Mouse (Mus musculus): ENCODE measurements around the gene Pcdh8.
A peak's percentile ranks its signal among the peaks of the same experiment; 100 is the strongest.

The Pcdh8 gene

GRCm38 (mm10) chr14:79754157-79754556 lies 17.0 kb downstream of the Pcdh8 start:
- no peak for DNase-seq (ENCODE audit: low spot score)

DNA sequence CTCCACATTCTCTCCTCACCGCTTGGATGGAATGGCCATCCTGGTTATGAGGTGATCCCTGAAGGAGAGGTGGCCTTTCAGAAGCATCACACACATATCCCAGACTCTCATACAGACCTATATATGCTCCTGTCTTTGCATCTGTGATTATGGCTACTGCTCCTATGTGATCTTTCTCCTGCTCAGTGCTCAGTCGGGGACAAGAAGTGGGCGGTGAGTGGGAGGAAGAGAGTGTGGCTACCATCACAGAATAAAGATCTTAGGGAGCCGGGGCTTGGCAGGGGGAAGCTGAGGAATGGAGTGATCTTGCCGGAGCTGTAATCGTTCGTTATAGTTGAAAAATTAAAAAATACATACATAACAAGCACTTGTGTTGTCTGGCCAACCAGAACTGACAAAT lies 17.4 kb downstream of the Pcdh8 start:
- no peak for DNase-seq (ENCODE audit: low spot score)

DNA sequence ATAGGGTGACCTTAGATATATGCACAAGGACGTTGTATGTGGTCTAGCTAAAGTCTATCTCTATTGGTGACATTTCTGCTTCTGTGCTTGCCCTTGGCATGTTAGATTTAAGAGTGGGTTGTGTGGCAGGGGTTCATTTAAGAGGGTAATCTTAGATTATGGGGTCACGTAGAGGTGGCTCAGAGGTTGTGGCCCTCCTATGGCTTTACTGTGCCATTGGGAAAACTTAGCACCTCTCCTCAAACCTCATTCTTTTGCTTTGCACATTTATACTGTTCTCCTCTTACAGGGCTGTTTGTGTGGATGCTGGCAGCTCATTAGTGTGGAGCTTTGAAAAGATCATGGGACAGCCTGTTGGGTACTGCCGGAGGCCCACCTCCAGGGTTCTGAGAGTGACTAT lies 30.6 kb downstream of the Pcdh8 start:
- DNase-seq (ENCODE audit: low spot score): no peak

- DNase-seq (ENCODE audit: low spot score): no peak
These were observed 32.7 kb downstream of the Pcdh8 start for GRCm38 (mm10) chr14:79738441-79738840.

- DNase-seq (ENCODE audit: low spot score): peak; percentile 84
These were observed 33.3 kb downstream of the Pcdh8 start for GRCm38 (mm10) chr14:79737642-79738379.

DNA sequence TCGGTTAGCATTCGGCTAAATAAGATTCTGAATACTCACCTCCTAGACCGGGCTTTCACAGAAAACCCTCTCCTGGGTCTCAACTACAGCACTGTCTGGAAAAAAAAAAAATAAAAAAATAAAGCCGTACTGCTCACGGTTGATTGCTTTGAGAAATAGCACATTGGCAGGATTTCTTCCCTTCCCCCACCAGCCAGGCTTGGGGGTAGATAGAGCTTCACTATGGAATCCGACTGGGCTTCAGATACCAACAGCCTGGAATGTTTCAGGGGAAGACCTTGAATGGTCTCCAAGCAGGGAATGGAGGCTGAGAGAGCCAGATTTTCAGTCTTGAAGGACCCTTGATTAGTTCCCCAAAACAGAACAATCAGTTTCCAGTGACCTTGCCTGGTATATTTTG lies 34.3 kb downstream of the Pcdh8 start:
- peak; percentile 57 for DNase-seq (ENCODE audit: low spot score)

DNA sequence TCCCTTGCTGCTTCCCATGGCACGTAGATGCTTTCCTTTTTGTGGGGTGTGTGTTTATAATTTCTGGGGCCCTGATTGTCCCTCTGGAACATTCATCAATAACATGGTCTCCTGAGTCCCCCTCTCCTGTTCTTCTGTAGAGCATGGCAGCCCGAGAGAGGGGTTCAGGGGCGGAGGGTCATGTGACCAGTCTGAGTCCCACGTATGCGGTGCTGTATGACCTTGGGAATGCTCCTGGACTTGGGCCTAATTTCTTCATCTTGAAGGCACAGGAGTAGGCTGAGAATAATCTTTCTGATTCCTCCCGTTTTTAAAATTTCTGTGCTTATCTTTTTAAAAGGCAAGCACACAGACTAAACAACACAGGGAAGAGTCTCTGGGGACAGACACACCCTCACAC lies 37.6 kb downstream of the Pcdh8 start:
- no peak for DNase-seq (ENCODE audit: low spot score)

DNA sequence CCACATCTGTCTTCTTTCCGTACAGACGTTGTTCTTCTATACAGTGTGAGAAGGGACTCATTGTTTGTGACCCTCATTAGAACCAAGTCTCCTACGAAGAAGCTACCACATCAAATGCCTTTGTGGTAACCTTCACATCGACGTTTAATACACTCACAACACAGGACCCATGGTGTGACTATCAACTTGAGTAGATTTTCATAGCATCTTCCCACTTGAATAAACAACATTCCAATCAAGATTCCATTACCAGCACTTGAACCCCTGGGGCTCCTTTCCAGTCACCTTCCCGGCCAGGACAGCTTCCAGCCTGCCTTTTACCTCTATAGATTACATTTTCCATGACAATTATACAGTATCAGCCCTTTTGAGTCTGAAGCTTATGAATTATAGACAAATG lies 42.3 kb downstream of the Pcdh8 start:
- DNase-seq (ENCODE audit: low spot score): no peak

GRCm38 (mm10) chr14:79724002-79724681 lies 47.0 kb downstream of the Pcdh8 start:
- no peak for DNase-seq (ENCODE audit: low spot score)

GRCm38 (mm10) chr14:79722228-79722627 lies 48.9 kb downstream of the Pcdh8 start:
- DNase-seq (ENCODE audit: low spot score): no peak
